13 mouse cellular contexts compared by ENCODE assay signal in genomic region chr11:19107180-19107579, GRCm38 (mm10).
"Had no signal": no experiment of that assay in that cellular context is flagged by ENCODE, and none has a peak within 500 bp of the region (broad histone marks: within the 10 kb centered on the region; RNA-seq: fewer than 3 reads in every experiment).

No protein-coding gene starts in this region.

- H3K27ac ChIP-seq: kidney, embryonic 15.5 days; limb, embryonic 15.5 days; liver, embryonic 12.5 days; midbrain, embryonic 12.5 days; neural tube, embryonic 13.5 days had no signal

- H3K4me1 ChIP-seq: liver, embryonic 12.5 days had no signal

- H3K36me3 ChIP-seq: kidney, embryonic 15.5 days; limb, embryonic 15.5 days; liver, embryonic 12.5 days; midbrain, embryonic 12.5 days; neural tube, embryonic 13.5 days had no signal

- DNase-seq: kidney, adult 2 months; kidney, postnatal 14 days; lung, embryonic 14.5 days; lung, postnatal 10 days; lung, postnatal 4 days; right cerebral cortex, adult 18-20 months; right cerebral cortex, postnatal 25 days; thymus, postnatal 4 days had no signal

- H3K9ac ChIP-seq: kidney, embryonic 15.5 days; limb, embryonic 15.5 days; liver, embryonic 12.5 days; lung, embryonic 14.5 days; midbrain, embryonic 12.5 days; neural tube, embryonic 13.5 days had no signal

- H3K27me3 ChIP-seq: kidney, embryonic 15.5 days; limb, embryonic 15.5 days; liver, embryonic 12.5 days; neural tube, embryonic 13.5 days had no signal

- H3K9me3 ChIP-seq: kidney, embryonic 15.5 days; limb, embryonic 15.5 days; liver, embryonic 12.5 days; midbrain, embryonic 12.5 days; neural tube, embryonic 13.5 days had no signal

- H3K4me2 ChIP-seq: kidney, embryonic 15.5 days; limb, embryonic 15.5 days; liver, embryonic 12.5 days; lung, embryonic 14.5 days; midbrain, embryonic 12.5 days; neural tube, embryonic 13.5 days had no signal

- ATAC-seq: liver, embryonic 12.5 days had no signal

- H3K4me3 ChIP-seq: kidney, embryonic 15.5 days; limb, embryonic 15.5 days; liver, embryonic 12.5 days; midbrain, embryonic 12.5 days; neural tube, embryonic 13.5 days had no signal
